Mouse (Mus musculus) spleen, adult 18-20 months (tissue): ENCODE measurements at regions not wholly inside any gene's neighbourhood (a gene's known extent, or its start where the extent isn't known, plus 50 kb on each side); places are given as distances from the start of the nearest gene placed in this dataset.

Experiments used
- DNase-seq, 2 experiments: peaks; one replicate each; pipeline ENCODE4 v3.0.0; 2022; ENCODE audit warnings: mixed read lengths in 2 of 2

GRCm38 (mm10) chr8:127820741-127821170 is 537.6 kb upstream of the Nrp1 start:
- DNase-seq, result no peak

DNA sequence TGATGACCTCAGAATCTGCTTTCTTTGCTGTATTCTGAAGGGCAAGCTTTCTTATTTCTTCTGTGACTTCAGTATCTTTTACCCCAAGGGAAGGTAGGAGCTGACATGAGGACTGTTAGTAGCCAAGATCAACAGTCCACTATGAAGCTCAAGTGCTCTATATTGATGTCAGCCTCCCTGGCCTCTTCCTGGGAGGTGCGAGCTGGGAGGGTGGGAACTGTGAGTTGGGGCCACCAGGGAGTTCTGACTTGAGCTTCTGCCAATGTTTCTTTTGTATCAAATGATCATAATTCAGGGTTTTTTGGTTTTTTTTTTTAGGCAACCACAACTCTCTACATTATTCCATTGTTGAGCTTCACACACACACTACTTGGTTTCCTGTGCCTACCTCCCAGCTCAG is 536.8 kb upstream of the Nrp1 start:
- DNase-seq, result no peak

DNA sequence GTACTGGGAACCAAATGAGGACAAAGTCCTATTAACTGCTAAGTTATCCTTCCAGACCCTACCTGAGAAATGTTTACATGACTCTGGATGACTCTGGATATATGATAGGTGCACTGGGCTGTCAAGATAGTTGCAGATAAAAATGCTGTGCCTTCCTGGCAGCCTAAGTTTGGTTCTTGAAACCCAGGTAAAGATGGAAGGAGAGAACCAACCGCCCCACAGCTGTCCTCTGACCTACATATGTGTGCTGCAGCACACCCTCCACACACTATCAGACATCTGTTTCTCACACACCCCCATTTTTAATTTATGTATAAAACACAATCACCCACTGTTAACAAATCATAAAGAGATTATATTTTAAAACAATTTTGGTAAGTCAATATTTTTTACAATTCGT is 533.4 kb upstream of the Nrp1 start:
- DNase-seq, result no peak

- no peak for DNase-seq
These were observed 530.6 kb upstream of the Nrp1 start for GRCm38 (mm10) chr8:127827826-127828225.

- no peak for DNase-seq
These were observed 528.7 kb upstream of the Nrp1 start for GRCm38 (mm10) chr8:127829659-127830058.

DNA sequence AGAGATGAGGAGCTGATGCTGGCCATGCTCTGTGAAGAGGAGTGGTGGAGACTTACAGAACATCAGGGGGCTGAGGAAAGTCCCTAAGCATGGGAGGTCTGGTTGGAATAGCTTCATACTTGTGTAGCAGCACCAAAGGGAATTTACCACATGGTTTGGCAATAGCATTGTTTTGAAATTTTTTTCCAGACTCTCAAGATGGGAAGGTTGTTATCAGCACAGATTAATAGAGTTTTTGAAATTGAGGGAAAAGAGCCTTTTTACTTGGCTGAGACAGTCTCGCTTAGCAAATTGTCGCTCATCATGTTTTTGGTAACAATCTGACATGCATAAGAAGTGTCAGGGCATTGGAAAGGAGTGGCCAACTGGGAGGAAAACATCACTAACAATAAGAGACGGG is 524.4 kb upstream of the Nrp1 start:
- DNase-seq, result no peak

- no peak for DNase-seq
These were observed 521.8 kb upstream of the Nrp1 start for GRCm38 (mm10) chr8:127836410-127837206.

DNA sequence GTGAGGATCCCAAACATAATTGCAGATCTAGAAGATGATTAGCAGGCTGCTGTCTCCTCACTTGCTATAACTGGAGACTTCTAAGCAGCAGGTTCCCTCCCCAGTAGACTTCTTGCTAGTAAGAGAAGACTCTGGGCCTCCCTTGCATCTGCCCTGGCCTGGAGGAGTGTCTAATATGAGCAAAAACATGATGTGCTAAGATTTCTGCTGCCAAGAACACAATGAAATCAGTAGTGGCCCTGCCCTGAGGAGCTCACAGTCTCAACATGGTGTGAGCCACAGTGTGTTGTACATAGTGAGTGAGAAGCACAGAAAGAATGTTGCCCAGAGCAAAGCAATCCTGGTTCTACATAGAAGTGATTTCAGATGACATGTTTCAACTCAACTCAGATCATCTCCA is 520.1 kb upstream of the Nrp1 start:
- DNase-seq, result no peak

DNA sequence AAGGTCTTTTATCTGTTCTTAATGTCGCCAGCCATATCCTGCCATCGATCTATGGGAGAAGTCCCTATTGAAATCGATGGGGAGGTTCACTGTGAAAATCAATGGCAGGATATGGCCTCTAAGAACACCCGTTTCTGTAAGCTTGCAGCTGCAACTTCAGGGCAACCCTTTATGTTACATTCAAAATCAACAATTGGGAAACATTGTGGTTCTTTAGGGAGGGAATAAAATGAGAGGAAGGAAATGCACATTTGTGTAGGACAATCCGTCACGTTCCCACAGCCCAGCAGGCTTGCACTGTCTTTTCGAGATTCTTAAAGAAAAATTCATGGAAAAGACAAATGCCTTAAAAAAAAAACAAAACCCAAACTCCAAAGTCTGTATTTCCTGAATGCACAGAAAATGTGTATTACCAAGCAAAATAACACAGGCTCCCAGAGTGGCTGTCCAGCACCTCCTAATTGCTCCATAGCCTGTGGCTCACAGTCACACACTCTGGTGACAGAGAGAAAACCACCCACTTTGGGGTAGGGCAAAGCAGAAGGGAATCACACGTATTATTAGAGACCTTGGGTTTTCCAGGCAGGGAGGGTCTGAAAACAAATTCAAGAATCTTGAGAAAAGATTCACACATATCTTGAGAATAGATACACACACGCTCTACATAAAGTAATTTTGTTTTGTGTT is 510.9 kb upstream of the Nrp1 start:
- no peak for DNase-seq

- no peak for DNase-seq
These were observed 508.5 kb upstream of the Nrp1 start for GRCm38 (mm10) chr8:127849926-127850325.

- no peak for DNase-seq
These were observed 502.6 kb upstream of the Nrp1 start for GRCm38 (mm10) chr8:127855653-127856300.

GRCm38 (mm10) chr8:127856351-127857135 is 501.9 kb upstream of the Nrp1 start:
- DNase-seq, result no peak

DNA sequence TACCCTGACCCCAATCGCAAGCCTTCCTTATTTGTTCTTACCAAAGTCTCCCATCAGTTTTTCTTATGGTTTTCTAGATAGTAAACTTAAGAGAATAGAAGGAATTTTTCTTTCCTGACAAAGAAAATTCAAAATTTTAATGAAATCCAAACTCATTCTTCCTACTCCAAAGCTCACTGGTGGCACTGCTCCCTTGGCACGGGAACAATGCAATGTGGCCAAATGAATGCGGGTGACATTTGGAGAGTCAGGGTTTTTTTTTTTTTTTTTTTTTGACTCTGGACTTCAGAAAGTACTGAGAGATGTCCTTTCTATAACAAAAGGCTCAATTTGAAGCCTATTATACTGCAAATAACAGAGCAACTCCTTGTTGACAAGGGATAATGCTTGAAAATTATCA is 499.4 kb upstream of the Nrp1 start:
- DNase-seq, result no peak

- DNase-seq, result no peak
These were observed 498.0 kb upstream of the Nrp1 start for GRCm38 (mm10) chr8:127860376-127860775.

GRCm38 (mm10) chr8:127860891-127861290 is 497.5 kb upstream of the Nrp1 start:
- no peak for DNase-seq

- no peak for DNase-seq
These were observed 473.8 kb upstream of the Nrp1 start for GRCm38 (mm10) chr8:127884641-127885040.

DNA sequence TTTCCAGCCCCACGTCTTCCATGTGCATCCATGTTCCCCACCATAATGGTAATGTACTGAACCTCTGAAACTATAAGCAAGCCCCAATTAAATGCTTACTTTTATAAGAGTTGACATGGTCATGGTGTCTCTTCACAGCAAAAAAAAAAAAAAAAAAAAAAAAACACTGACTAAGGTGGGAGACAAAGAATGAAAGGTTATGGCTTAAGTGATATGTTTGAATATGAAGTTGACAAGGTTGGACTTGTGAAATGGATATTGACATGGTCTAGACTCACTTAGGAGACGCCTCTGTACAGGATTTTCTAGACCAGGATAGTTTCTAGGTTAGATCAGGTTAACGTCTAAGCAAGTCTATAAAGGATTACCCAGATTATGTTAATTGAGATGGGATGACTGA is 473.2 kb upstream of the Nrp1 start:
- no peak for DNase-seq

DNA sequence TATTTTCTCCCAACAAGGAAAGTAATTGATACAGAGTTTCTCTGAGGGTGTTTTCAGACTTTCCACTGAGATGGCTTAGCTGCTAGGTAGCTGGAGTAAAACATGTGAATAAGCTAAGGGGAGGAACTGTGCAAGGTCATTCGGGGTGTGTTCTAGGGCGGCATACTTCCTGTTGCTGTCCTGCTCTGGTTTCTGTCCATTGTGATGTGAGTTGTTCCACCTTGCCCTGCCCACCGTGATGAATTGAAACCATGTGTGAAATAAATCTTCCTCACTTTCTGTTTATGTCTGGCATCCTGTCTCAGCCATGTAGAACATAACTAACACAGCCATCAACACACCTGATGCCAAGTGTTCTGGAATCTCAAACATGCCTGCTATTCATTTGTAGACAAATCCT is 472.6 kb upstream of the Nrp1 start:
- no peak for DNase-seq

DNA sequence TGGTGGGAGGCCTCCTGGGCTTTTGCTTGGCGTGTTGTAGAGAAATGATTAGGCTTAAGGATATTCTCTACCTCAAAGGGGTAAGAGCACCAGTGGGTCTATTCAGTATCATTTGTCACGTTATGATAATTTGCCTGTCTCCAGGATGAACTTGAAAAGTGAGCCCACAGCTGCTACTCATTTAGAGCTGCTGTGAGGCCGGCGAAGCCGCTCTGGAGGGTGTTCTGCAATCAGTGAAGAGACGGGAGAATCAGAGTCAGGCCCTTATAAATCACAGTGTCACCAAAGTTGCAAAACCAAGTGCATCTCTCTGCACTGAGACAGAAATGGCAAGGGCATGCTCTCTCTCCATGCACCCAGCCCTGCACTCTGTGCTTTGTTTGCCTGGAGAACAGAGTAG is 467.7 kb upstream of the Nrp1 start:
- DNase-seq, result no peak

DNA sequence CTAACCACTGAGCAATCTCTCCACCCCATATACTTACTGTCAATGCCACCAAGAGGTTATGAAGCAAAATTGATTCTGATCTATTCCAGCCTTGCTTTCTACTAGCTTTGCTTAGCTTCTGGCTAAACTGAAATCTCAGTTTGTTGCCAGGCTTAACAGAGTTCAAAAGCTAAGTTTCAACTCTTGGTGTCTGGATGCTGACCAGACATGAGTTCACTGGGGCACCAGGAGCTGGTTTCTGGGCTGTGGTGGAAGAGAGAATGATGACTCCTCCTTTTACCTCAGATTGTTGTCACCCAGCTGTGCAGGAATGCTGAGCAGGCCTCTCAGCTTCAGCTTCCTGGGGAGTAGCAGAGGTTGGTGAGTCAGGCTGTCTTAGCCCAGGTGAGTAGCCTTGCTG is 464.1 kb upstream of the Nrp1 start:
- DNase-seq, result no peak

- DNase-seq, result no peak
These were observed 450.0 kb upstream of the Nrp1 start for GRCm38 (mm10) chr8:127908436-127908835.

GRCm38 (mm10) chr8:127909580-127909979 is 448.8 kb upstream of the Nrp1 start:
- no peak for DNase-seq

GRCm38 (mm10) chr8:127914086-127914485 is 444.3 kb upstream of the Nrp1 start:
- no peak for DNase-seq
